Mouse (Mus musculus) hindbrain, postnatal 0 days (tissue): Measurements from ENCODE around the gene Slc9a1. TPM values are rescaled to one million over a fixed set of nuclear protein-coding genes. Genes with fewer than 3 reads are reported as not detected.

ENCODE experiments used
- ATAC-seq: fragments of 200-750 bp; cut with Nextera tagmentation; 2 replicates; pipeline ENCODE4 v1.8.0; 2017; ENCODE audit warnings: mild to moderate bottlenecking, moderate TSS enrichment, moderate library complexity
- DNase-seq: peaks from one replicate; pipeline ENCODE4 v3.0.0-alpha.2; 2015; ENCODE audit warnings: low spot score
- H3K27ac ChIP-seq: fragments of 300-500 bp; sonication (generic); 2 replicates; pipeline ENCODE4 v1.5.1; 2014; ENCODE audit warnings: mild to moderate bottlenecking
- H3K27me3 ChIP-seq: fragments of 300-500 bp; sonication (generic); 2 replicates; pipeline ENCODE4 v1.6.1; 2014; ENCODE audit warnings: low read length, mixed read lengths; ENCODE audit not compliant: insufficient read depth
- H3K36me3 ChIP-seq: fragments of 300-500 bp; sonication (generic); 2 replicates; pipeline ENCODE4 v1.6.1; 2014; ENCODE audit warnings: low read length, mixed read lengths; ENCODE audit not compliant: insufficient read depth
- H3K4me1 ChIP-seq: fragments of 300-500 bp; sonication (generic); 2 replicates; pipeline ENCODE4 v1.6.1; 2014; ENCODE audit warnings: antibody characterized with exemption, low read length, mixed read lengths; ENCODE audit not compliant: insufficient read depth
- H3K4me2 ChIP-seq: fragments of 300-500 bp; sonication (generic); 2 replicates; pipeline ENCODE4 v1.6.1; 2014; ENCODE audit warnings: low read depth, mild to moderate bottlenecking, low read length, moderate library complexity, mixed read lengths
- H3K4me3 ChIP-seq: fragments of 300-500 bp; sonication (generic); 2 replicates; pipeline ENCODE4 v1.5.1; 2014; ENCODE audit warnings: low read length
- H3K9ac ChIP-seq: fragments of 300-500 bp; sonication (generic); replicated peaks from 2 replicates; pipeline ENCODE4 v1.6.1; 2014; ENCODE audit warnings: mild to moderate bottlenecking, low read length, moderate library complexity, mixed read lengths
- H3K9me3 ChIP-seq: fragments of 300-500 bp; sonication (generic); 2 replicates; pipeline ENCODE4 v1.6.1; 2016; ENCODE audit warnings: low read length, mixed read lengths
- CTCF ChIP-seq: IDR thresholded peaks from 2 replicates; pipeline ENCODE4 v1.5.1; 2016; ENCODE audit warnings: antibody characterized with exemption, control low read depth, low read depth
- WGBS: fragments of 180-500 bp; shearing (Covaris S2); extraction: QIAGEN DNeasy Blood & Tissue Kit; methylation state at CpG from one replicate; pipeline ENCODE4 v1.1.7; 2014; 5-methylcytosine and 5-hydroxymethylcytosine counted together
- polyA plus RNA-seq: library from polyadenylated mRNA; unstranded; fragments of >200 nt; fragmentation: Nextera tagmentation; extraction: Ambion mirVana; gene quantifications from 2 replicates; pipeline ENCODE4 v1.2.1, GENCODE M21; 2015
- total RNA-seq: library from RNA; depleted of rRNA; stranded (reverse); fragments of >200 nt; gene quantifications from 2 replicates; pipeline ENCODE4 v1.2.3, GENCODE M21; 2014

The Slc9a1 gene
- total and polyA plus RNA-seq, 2 experiments from 2014 or later: 10.1 to 21.2 TPM

- Histone ChIP-seq H3K27me3 (no peaks in the 10 kb centered on the region), H3K4me3 (no peak overlapping the region), H3K4me2 (no peak overlapping the region), H3K9ac (no peak overlapping the region), H3K27ac (no peak overlapping the region), H3K4me1 (peaks cover 5% of the 10 kb centered on the region; the same call in 1 of the 2 replicates), H3K9me3 (no peaks in the 10 kb centered on the region), H3K36me3 (no peaks in the 10 kb centered on the region)
- ATAC-seq (no peak), DNase-seq (no peak)
- no peak for TF ChIP-seq CTCF
- 62% methylated on average over 13 of the region's 13 CpGs for WGBS
Observed at GRCm38 (mm10) chr4:133402011-133402410, 32.5 kb downstream of the Slc9a1 start.

DNA sequence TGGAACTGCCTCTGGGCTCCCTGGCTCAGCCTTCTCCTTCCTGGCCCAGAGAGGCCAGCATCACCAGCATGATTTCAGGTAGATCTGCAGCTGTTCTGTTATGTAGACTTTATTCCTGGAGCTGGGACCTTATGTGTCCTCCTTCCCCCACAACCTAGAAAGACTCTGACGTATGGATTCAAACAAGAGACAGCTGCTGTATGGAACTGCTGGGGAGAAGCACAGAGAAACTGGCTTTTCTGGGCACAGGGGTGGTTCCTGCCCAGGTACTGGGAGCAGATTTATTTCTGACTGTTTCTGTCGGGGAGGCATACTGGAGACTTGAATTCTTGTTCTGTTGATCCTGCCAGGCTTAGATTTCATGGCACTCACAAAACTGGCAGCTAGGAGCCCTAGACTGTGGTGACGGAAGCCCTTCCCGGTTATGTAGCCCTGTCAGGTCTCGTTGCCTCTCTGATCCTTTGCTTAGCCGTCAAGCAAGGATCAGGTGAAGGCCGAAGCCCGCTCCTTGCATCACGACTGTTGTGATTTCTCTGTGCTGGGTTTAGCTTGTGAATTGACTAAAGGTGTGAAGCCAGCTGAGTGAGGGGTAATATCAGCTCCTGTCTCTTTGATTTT lies 34.2 kb downstream of the Slc9a1 start:
- Histone ChIP-seq H3K9me3 (no peaks in the 10 kb centered on the region), H3K27me3 (no peaks in the 10 kb centered on the region), H3K4me1 (peaks cover 19% of the 10 kb centered on the region), H3K4me3 (no peak overlapping the region), H3K4me2 (no peak overlapping the region), H3K27ac (no peak overlapping the region), H3K9ac (no peak overlapping the region), H3K36me3 (no peaks in the 10 kb centered on the region)
- DNase-seq (no peak), ATAC-seq (no peak)
- WGBS: 89% methylated on average over 9 of the region's 9 CpGs
- TF ChIP-seq CTCF: no peak

- ATAC-seq (no peak), DNase-seq (no peak)
- Histone ChIP-seq H3K4me3 (no peak overlapping the region), H3K9ac (no peak overlapping the region), H3K27me3 (no peaks in the 10 kb centered on the region), H3K4me1 (peaks cover 15% of the 10 kb centered on the region), H3K36me3 (no peaks in the 10 kb centered on the region), H3K4me2 (no peak overlapping the region), H3K9me3 (no peaks in the 10 kb centered on the region), H3K27ac (no peak overlapping the region)
- 78% methylated on average over 5 of the region's 5 CpGs for WGBS
- TF ChIP-seq CTCF: no peak
Observed at GRCm38 (mm10) chr4:133404256-133404655, 34.8 kb downstream of the Slc9a1 start.

DNA sequence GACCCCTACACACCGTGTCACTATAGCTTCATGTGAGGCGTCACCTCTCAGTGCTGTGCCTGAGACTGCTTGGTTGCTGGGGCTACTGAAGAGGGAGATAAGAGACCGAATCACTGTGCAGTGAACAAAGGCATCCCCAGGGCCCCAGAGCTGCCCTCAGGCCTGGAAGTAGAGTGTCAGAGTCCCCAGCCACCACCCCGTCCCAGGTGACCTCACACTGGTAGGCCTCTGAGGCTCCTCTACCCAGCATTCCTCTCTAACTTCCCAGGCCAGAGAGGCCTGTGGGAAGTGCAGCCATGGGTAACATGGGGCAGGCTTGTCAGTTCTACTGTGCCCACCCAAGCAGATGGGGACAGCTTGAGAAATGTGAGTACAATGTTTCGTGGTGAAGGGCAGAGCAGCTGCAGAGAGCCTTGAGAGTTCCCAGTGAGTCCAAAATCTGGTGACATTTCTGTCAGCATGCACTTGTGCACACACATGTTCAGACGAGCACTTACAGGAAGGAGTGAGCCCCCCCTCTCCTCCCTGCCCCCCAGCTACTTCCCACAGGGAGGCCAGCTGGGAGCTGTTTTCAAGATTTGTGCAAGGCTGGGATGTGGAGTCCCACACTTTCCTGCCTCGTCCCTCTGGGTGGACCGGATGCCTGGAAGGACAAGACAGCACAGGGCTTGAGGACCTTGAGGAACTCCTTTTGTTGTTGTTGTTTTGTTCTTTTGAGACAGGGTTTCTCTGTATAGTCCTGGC lies 37.0 kb downstream of the Slc9a1 start:
- H3K36me3 ChIP-seq: no peaks in the 10 kb centered on the region
- no peak overlapping the region for H3K4me3 ChIP-seq
- no peak overlapping the region for H3K9ac ChIP-seq
- H3K27ac ChIP-seq: peak overlapping the region; percentile 3; the same call in 1 of the 2 replicates
- H3K4me1 ChIP-seq: peaks cover 15% of the 10 kb centered on the region
- H3K9me3 ChIP-seq: no peaks in the 10 kb centered on the region
- no peak for TF ChIP-seq CTCF
- H3K27me3 ChIP-seq: no peaks in the 10 kb centered on the region
- 0 out of 2 replicates have a peak, but pooled peaks have one; percentile 6 for ATAC-seq
- peak; percentile 16 for DNase-seq
- 67% methylated on average over 8 of the region's 8 CpGs for WGBS
- no peak overlapping the region for H3K4me2 ChIP-seq

DNA sequence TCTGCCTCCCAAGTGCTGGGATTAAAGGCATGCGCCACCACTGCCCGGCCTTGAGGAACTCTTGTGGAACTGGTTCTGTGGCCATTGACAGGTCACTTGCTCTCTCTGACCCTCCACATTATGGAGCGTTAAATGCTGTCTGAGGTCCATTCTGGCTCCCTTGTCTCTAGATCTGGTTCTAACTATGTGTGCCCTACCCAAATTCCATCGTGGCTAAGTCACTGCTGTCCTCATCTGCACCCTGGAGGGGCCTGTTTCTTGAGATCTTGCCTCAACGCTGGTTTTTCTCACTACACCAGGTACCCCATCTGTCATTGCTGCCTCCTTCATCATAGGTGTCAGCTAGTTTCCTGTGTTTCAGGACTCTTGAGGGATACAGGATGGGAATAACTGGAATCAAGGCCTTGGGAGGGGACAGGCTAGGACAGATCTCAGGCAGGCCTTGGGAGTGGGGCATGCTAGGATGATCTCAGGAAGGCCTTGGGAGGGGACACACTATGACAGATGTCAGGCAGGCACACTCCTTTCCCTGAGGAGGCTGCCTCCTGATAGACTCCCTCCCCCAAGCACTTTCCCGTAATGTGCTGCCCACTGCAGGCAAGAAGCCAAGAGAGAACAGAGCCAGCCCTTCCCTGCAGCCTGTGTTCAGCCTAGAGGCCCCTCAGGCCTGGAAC lies 37.7 kb downstream of the Slc9a1 start:
- WGBS: 66% methylated on average over 6 of the region's 6 CpGs
- Histone ChIP-seq H3K9me3 (no peaks in the 10 kb centered on the region), H3K9ac (no peak overlapping the region), H3K27me3 (no peaks in the 10 kb centered on the region), H3K4me3 (no peak overlapping the region), H3K27ac (peak overlapping the region; percentile 77), H3K4me1 (peaks cover 15% of the 10 kb centered on the region), H3K36me3 (no peaks in the 10 kb centered on the region), H3K4me2 (no peak overlapping the region)
- ATAC-seq (peak; percentile 72; the same call in 1 of the 2 replicates), DNase-seq (peak; percentile 78)
- no peak for TF ChIP-seq CTCF

DNA sequence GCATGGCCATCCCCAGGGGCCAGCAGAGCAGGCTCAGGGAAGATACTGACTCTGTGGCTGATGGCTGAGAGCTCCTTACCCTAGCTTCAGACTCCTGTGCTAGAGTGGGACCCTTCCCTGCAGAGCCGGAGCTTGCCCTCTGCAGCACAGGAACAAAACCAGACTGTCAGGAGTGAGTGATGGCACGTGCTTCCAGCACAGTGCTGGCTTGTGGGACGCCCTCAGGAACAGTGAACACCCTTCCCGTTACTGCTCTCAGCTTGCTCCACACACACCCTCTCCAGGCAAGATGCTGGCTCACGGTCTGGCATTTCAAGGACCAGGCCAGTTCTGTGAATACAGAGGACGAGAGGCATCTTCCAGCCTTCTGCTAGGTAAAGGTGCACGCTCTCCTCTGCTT lies 38.5 kb downstream of the Slc9a1 start:
- Histone ChIP-seq H3K27ac (peak overlapping the region; percentile 77), H3K9me3 (no peaks in the 10 kb centered on the region), H3K36me3 (no peaks in the 10 kb centered on the region), H3K27me3 (no peaks in the 10 kb centered on the region), H3K4me1 (peaks cover 15% of the 10 kb centered on the region), H3K9ac (no peak overlapping the region), H3K4me3 (no peak overlapping the region), H3K4me2 (no peak overlapping the region)
- DNase-seq (peak; percentile 15), ATAC-seq (peak; percentile 30; the same call in 1 of the 2 replicates)
- WGBS: 36% methylated on average over 7 of the region's 7 CpGs
- TF ChIP-seq CTCF: no peak
